Mouse (Mus musculus) left cerebral cortex, postnatal 10 days (tissue): Measurements from ENCODE around the gene Myrf. TPM values are rescaled to one million over a fixed set of nuclear protein-coding genes. Genes with fewer than 3 reads are reported as not detected.
"Not testable (repeated sequence)": the region's sequence is repeated elsewhere in the genome, so short reads cannot be mapped to it uniquely, and the experiment has no call there.

Experiments used
- DNase-seq, 2 experiments: peaks; one replicate each; pipeline ENCODE4 v3.0.0; 2021 to 2022; ENCODE audit warnings: low spot score in 2 of 2, mixed read lengths in 1 of 2; ENCODE audit errors: extremely low spot score in 1 of 2
- intact Hi-C: fragments of 180-260 bp; cut with DNase I; formaldehyde crosslinking; loops from one replicate; pipeline ENCODE4 v1.15.1; 2025
- total RNA-seq, 2 experiments: library from RNA; stranded (reverse); gene quantifications; 2 replicates each; pipeline ENCODE4 v1.2.3; 2021

Gene Myrf
- total RNA-seq, 2 experiments from 2014 or later = 5.9 to 6.6 TPM

- DNase-seq = peak; percentile 64 to 83
- intact Hi-C loops = no loop called here
Measured at GRCm38 (mm10) chr19:10188281-10188811, 52.2 kb downstream of the Myrf start.

- no peak for DNase-seq
- intact Hi-C loops = no loop called here
Measured at GRCm38 (mm10) chr19:10186569-10186968, 54.0 kb downstream of the Myrf start.

- DNase-seq = no peak
- intact Hi-C loops = no loop called here
Measured at GRCm38 (mm10) chr19:10185876-10186275, 54.7 kb downstream of the Myrf start.

- DNase-seq = peak; percentile 66 to 68
Measured at GRCm38 (mm10) chr19:10184096-10184495, 56.5 kb downstream of the Myrf start.

GRCm38 (mm10) chr19:10183299-10183983 is 57.1 kb downstream of the Myrf start:
- intact Hi-C loops = loop anchor here (1.0 to 5.0 kb wide), 2 partner anchors 82 to 266 kb away; partner anchors contain the start of gene Fads2

More at GRCm38 (mm10) chr19:10184096-10184495, 56.5 kb downstream of the Myrf start:
- intact Hi-C loops = loop anchor here (5.0 kb wide), 1 partner anchor 267 kb away; no protein-coding TSS in a partner anchor

GRCm38 (mm10) chr19:10182670-10183298 is 57.8 kb downstream of the Myrf start, which contains the start of gene Fads1:
Gene Fads1, plus strand, starts transcription at chr19:10182888.
- intact Hi-C loops = loop anchor here (1.0 to 5.0 kb wide), 2 partner anchors 81 to 265 kb away; partner anchors contain the start of gene Fads2
- peak; percentile 95 to 98 for DNase-seq

More at GRCm38 (mm10) chr19:10183299-10183983, 57.1 kb downstream of the Myrf start:
- DNase-seq = peak; percentile 77 to 87

GRCm38 (mm10) chr19:10182142-10182541 is 58.4 kb downstream of the Myrf start:
- no peak for DNase-seq
- intact Hi-C loops = loop anchor here (5.0 kb wide), 1 partner anchor 265 kb away; no protein-coding TSS in a partner anchor

GRCm38 (mm10) chr19:10181225-10181624 is 59.3 kb downstream of the Myrf start:
- DNase-seq = peak in 1 of 2 experiments; percentile 61
- intact Hi-C loops = loop anchor here (5.0 kb wide), 1 partner anchor 264 kb away; no protein-coding TSS in a partner anchor

- intact Hi-C loops = no loop called here
- no peak for DNase-seq
Measured at GRCm38 (mm10) chr19:10176941-10177372, 63.6 kb downstream of the Myrf start.

- DNase-seq = no peak
- intact Hi-C loops = no loop called here
Measured at GRCm38 (mm10) chr19:10176477-10176876, 64.1 kb downstream of the Myrf start.

- DNase-seq = no peak
- intact Hi-C loops = no loop called here
Measured at GRCm38 (mm10) chr19:10174956-10175355, 65.6 kb downstream of the Myrf start.

- intact Hi-C loops = no loop called here
- DNase-seq = no peak
Measured at GRCm38 (mm10) chr19:10173844-10174539, 66.6 kb downstream of the Myrf start.

GRCm38 (mm10) chr19:10173116-10173718 is 67.3 kb downstream of the Myrf start:
- DNase-seq = no peak
- intact Hi-C loops = no loop called here

- DNase-seq = no peak
- intact Hi-C loops = no loop called here
Measured at GRCm38 (mm10) chr19:10171846-10172245, 68.7 kb downstream of the Myrf start.

GRCm38 (mm10) chr19:10171359-10171758 is 69.2 kb downstream of the Myrf start:
- no peak for DNase-seq
- intact Hi-C loops = no loop called here

- intact Hi-C loops = no loop called here
- no peak for DNase-seq
Measured at GRCm38 (mm10) chr19:10170466-10170865, 70.1 kb downstream of the Myrf start.

GRCm38 (mm10) chr19:10169692-10170330 is 70.7 kb downstream of the Myrf start:
- intact Hi-C loops, DNase-seq: not testable (repeated sequence)

GRCm38 (mm10) chr19:10169179-10169578 is 71.4 kb downstream of the Myrf start:
- intact Hi-C loops = no loop called here
- no peak for DNase-seq
